Mouse (Mus musculus): ENCODE data around the gene Rnase10. TPM values are rescaled to one million over a fixed set of nuclear protein-coding genes. Genes with fewer than 3 reads are reported as not detected.

Rnase10 gene
- polyA plus RNA-seq, 1 experiment from 2014 or later, result not detected

GRCm38 (mm10) chr14:51024820-51025219, 17.3 kb downstream of the Rnase10 start:
- no peak for ATAC-seq (ENCODE audit: low FRiP score)
- H3K36me3 ChIP-seq (replicated peaks), result no peaks in the 10 kb centered on the region
- no peak overlapping the region for H3K4me3 ChIP-seq (replicated peaks)
- no peaks in the 10 kb centered on the region for H3K9me3 ChIP-seq
- no peak overlapping the region for H3K9ac ChIP-seq
- no peaks in the 10 kb centered on the region for H3K27me3 ChIP-seq
- no peak overlapping the region for H3K4me2 ChIP-seq
- 82% methylated on average over 1 of the region's 1 CpGs for WGBS
- no peak overlapping the region for H3K27ac ChIP-seq
- no peaks in the 10 kb centered on the region for H3K4me1 ChIP-seq

- no peaks in the 10 kb centered on the region for H3K36me3 ChIP-seq (replicated peaks)
- no peaks in the 10 kb centered on the region for H3K27me3 ChIP-seq
- no peak overlapping the region for H3K27ac ChIP-seq
- H3K9me3 ChIP-seq, result no peaks in the 10 kb centered on the region
- no peak overlapping the region for H3K4me3 ChIP-seq (replicated peaks)
- whole genome bisulfite sequencing, result 35% methylated on average over 5 of the region's 5 CpGs
- H3K9ac ChIP-seq, result no peak overlapping the region
- no peak overlapping the region for H3K4me2 ChIP-seq
- H3K4me1 ChIP-seq, result no peaks in the 10 kb centered on the region
- ATAC-seq (ENCODE audit: low FRiP score), result peak; percentile 70; the same call in 1 of the 2 replicates
These were observed 19.0 kb downstream of the Rnase10 start for GRCm38 (mm10) chr14:51026391-51027133.

GRCm38 (mm10) chr14:51027387-51028155, 20.0 kb downstream of the Rnase10 start:
- H3K9me3 ChIP-seq, result no peaks in the 10 kb centered on the region
- H3K36me3 ChIP-seq (replicated peaks), result no peaks in the 10 kb centered on the region
- ATAC-seq (ENCODE audit: low FRiP score), result no peak
- no peak overlapping the region for H3K4me2 ChIP-seq
- no peak overlapping the region for H3K27ac ChIP-seq
- H3K9ac ChIP-seq, result no peak overlapping the region
- WGBS, result 66% methylated on average over 3 of the region's 3 CpGs
- H3K27me3 ChIP-seq, result no peaks in the 10 kb centered on the region
- no peak overlapping the region for H3K4me3 ChIP-seq (replicated peaks)
- H3K4me1 ChIP-seq, result no peaks in the 10 kb centered on the region

- no peaks in the 10 kb centered on the region for H3K4me1 ChIP-seq
- no peaks in the 10 kb centered on the region for H3K27me3 ChIP-seq
- no peak overlapping the region for H3K27ac ChIP-seq
- WGBS, result 73% methylated on average over 1 of the region's 1 CpGs
- H3K9me3 ChIP-seq, result no peaks in the 10 kb centered on the region
- H3K4me2 ChIP-seq, result no peak overlapping the region
- H3K36me3 ChIP-seq (replicated peaks), result no peaks in the 10 kb centered on the region
- H3K4me3 ChIP-seq (replicated peaks), result no peak overlapping the region
- H3K9ac ChIP-seq, result no peak overlapping the region
- ATAC-seq (ENCODE audit: low FRiP score), result no peak
These were observed 27.7 kb downstream of the Rnase10 start for GRCm38 (mm10) chr14:51035206-51035605.

GRCm38 (mm10) chr14:51036214-51036613, 28.7 kb downstream of the Rnase10 start:
- H3K36me3 ChIP-seq (replicated peaks), result no peaks in the 10 kb centered on the region
- no peaks in the 10 kb centered on the region for H3K4me1 ChIP-seq
- ATAC-seq (ENCODE audit: low FRiP score), result no peak
- no peak overlapping the region for H3K4me2 ChIP-seq
- no peak overlapping the region for H3K9ac ChIP-seq
- WGBS, result 82% methylated on average over 4 of the region's 4 CpGs
- H3K27ac ChIP-seq, result no peak overlapping the region
- H3K27me3 ChIP-seq, result no peaks in the 10 kb centered on the region
- no peak overlapping the region for H3K4me3 ChIP-seq (replicated peaks)
- no peaks in the 10 kb centered on the region for H3K9me3 ChIP-seq

GRCm38 (mm10) chr14:51041769-51042168, 34.2 kb downstream of the Rnase10 start, which contains the start of gene Rnase9:
Gene Rnase9, minus strand, starts transcription at chr14:51041869.
- Histone ChIP-seq H3K4me3 (replicated peaks) (no peak within 1 kb of the TSS), H3K4me1 (no peaks in the 10 kb centered on the region), H3K9me3 (no peaks in the 10 kb centered on the region), H3K4me2 (no peak within 1 kb of the TSS), H3K27ac (no peak within 1 kb of the TSS), H3K9ac (no peak within 1 kb of the TSS), H3K27me3 (no peaks in the 10 kb centered on the region), H3K36me3 (replicated peaks) (no peaks in the 10 kb centered on the region)
- 66% methylated on average over 6 of the region's 6 CpGs for WGBS
- ATAC-seq (ENCODE audit: low FRiP score), result no peak

- H3K4me2 ChIP-seq, result no peak overlapping the region
- H3K4me1 ChIP-seq, result no peaks in the 10 kb centered on the region
- no peak for ATAC-seq (ENCODE audit: low FRiP score)
- no peak overlapping the region for H3K27ac ChIP-seq
- no peak overlapping the region for H3K9ac ChIP-seq
- no peak overlapping the region for H3K4me3 ChIP-seq (replicated peaks)
- H3K27me3 ChIP-seq, result peaks cover 23% of the 10 kb centered on the region
- H3K9me3 ChIP-seq, result no peaks in the 10 kb centered on the region
- 79% methylated on average over 5 of the region's 5 CpGs for WGBS
- H3K36me3 ChIP-seq (replicated peaks), result no peaks in the 10 kb centered on the region
These were observed 40.3 kb downstream of the Rnase10 start for GRCm38 (mm10) chr14:51047846-51048245.

GRCm38 (mm10) chr14:51050063-51050462, 42.5 kb downstream of the Rnase10 start, which contains the start of gene Rnase11:
Gene Rnase11, minus strand, starts transcription at chr14:51050163.
- WGBS, result 76% methylated on average over 2 of the region's 2 CpGs
- H3K36me3 ChIP-seq (replicated peaks), result no peaks in the 10 kb centered on the region
- peaks cover 28% of the 10 kb centered on the region for H3K27me3 ChIP-seq
- no peak within 1 kb of the TSS for H3K4me3 ChIP-seq (replicated peaks)
- no peak within 1 kb of the TSS for H3K4me2 ChIP-seq
- no peak within 1 kb of the TSS for H3K9ac ChIP-seq
- H3K9me3 ChIP-seq, result no peaks in the 10 kb centered on the region
- ATAC-seq (ENCODE audit: low FRiP score), result no peak
- peaks cover 12% of the 10 kb centered on the region for H3K4me1 ChIP-seq
- H3K27ac ChIP-seq, result no peak within 1 kb of the TSS

GRCm38 (mm10) chr14:51051941-51052340, 44.4 kb downstream of the Rnase10 start:
- H3K4me1 ChIP-seq, result peaks cover 12% of the 10 kb centered on the region
- no peaks in the 10 kb centered on the region for H3K36me3 ChIP-seq (replicated peaks)
- H3K9me3 ChIP-seq, result no peaks in the 10 kb centered on the region
- H3K27ac ChIP-seq, result no peak overlapping the region
- WGBS, result 66% methylated on average over 5 of the region's 5 CpGs
- H3K4me2 ChIP-seq, result no peak overlapping the region
- peaks cover 32% of the 10 kb centered on the region for H3K27me3 ChIP-seq
- H3K4me3 ChIP-seq (replicated peaks), result no peak overlapping the region
- H3K9ac ChIP-seq, result no peak overlapping the region
- ATAC-seq (ENCODE audit: low FRiP score), result no peak

- Histone ChIP-seq H3K27ac (no peak overlapping the region), H3K4me3 (replicated peaks) (no peak overlapping the region), H3K4me2 (no peak overlapping the region), H3K4me1 (peaks cover 12% of the 10 kb centered on the region), H3K36me3 (replicated peaks) (no peaks in the 10 kb centered on the region), H3K27me3 (peaks cover 39% of the 10 kb centered on the region), H3K9ac (no peak overlapping the region), H3K9me3 (no peaks in the 10 kb centered on the region)
- ATAC-seq (ENCODE audit: low FRiP score), result no peak
- WGBS, result 45% methylated on average over 5 of the region's 5 CpGs
These were observed 45.6 kb downstream of the Rnase10 start for GRCm38 (mm10) chr14:51053176-51053575.

GRCm38 (mm10) chr14:51054243-51055237, 47.0 kb downstream of the Rnase10 start:
- WGBS, result 17% methylated on average over 13 of the region's 13 CpGs
- no peak for ATAC-seq (ENCODE audit: low FRiP score)
- no peak overlapping the region for H3K27ac ChIP-seq
- peaks cover 12% of the 10 kb centered on the region for H3K4me1 ChIP-seq
- H3K36me3 ChIP-seq (replicated peaks), result no peaks in the 10 kb centered on the region
- no peaks in the 10 kb centered on the region for H3K9me3 ChIP-seq
- peak overlapping the region; percentile 15; the same call in 1 of the 2 replicates for H3K4me2 ChIP-seq
- H3K9ac ChIP-seq, result no peak overlapping the region
- no peak overlapping the region for H3K4me3 ChIP-seq (replicated peaks)
- peaks cover 33% of the 10 kb centered on the region for H3K27me3 ChIP-seq

GRCm38 (mm10) chr14:51057401-51057831, 49.9 kb downstream of the Rnase10 start, which contains the start of gene Rnase12:
Gene Rnase12, minus strand, starts transcription at chr14:51057661.
- H3K9ac ChIP-seq, result no peak within 1 kb of the TSS
- H3K4me1 ChIP-seq, result peaks cover 14% of the 10 kb centered on the region
- WGBS, result 73% methylated on average over 9 of the region's 9 CpGs
- H3K36me3 ChIP-seq (replicated peaks), result no peaks in the 10 kb centered on the region
- H3K27ac ChIP-seq, result no peak within 1 kb of the TSS
- H3K27me3 ChIP-seq, result peaks cover 30% of the 10 kb centered on the region
- H3K4me3 ChIP-seq (replicated peaks), result no peak within 1 kb of the TSS
- ATAC-seq (ENCODE audit: low FRiP score), result no peak
- no peak within 1 kb of the TSS for H3K4me2 ChIP-seq
- H3K9me3 ChIP-seq, result no peaks in the 10 kb centered on the region

All from forebrain, embryonic 12.5 days (tissue).